Mouse (Mus musculus) hindbrain, embryonic 12.5 days (tissue): ENCODE data around the gene Cln5. TPM values are rescaled to one million over a fixed set of nuclear protein-coding genes. Genes with fewer than 3 reads are reported as not detected.

Experiments used
- ATAC-seq: fragments of 200-750 bp; cut with Nextera tagmentation; 2 replicates; pipeline ENCODE4 v1.8.0; 2017; ENCODE audit warnings: moderate TSS enrichment; ENCODE audit not compliant: low FRiP score
- H3K27ac ChIP-seq: fragments of 300-500 bp; sonication (generic); 2 replicates; pipeline ENCODE4 v1.5.1; 2016; ENCODE audit warnings: mild to moderate bottlenecking
- H3K27me3 ChIP-seq: fragments of 300-500 bp; sonication (generic); 2 replicates; pipeline ENCODE4 v1.6.1; 2016; ENCODE audit warnings: mild to moderate bottlenecking
- H3K36me3 ChIP-seq: fragments of 300-500 bp; sonication (generic); 2 replicates; pipeline ENCODE4 v1.6.1; 2016; ENCODE audit warnings: mild to moderate bottlenecking
- H3K4me1 ChIP-seq: fragments of 300-500 bp; sonication (generic); 2 replicates; pipeline ENCODE4 v1.6.1; 2016
- H3K4me2 ChIP-seq: fragments of 300-500 bp; sonication (generic); replicated peaks from 2 replicates; pipeline ENCODE4 v1.6.1; 2016; ENCODE audit warnings: mild to moderate bottlenecking
- H3K4me3 ChIP-seq: fragments of 300-500 bp; sonication (generic); 2 replicates; pipeline ENCODE4 v1.5.1; 2016; ENCODE audit warnings: mild to moderate bottlenecking
- H3K9ac ChIP-seq: fragments of 300-500 bp; sonication (generic); 2 replicates; pipeline ENCODE4 v1.6.1; 2016; ENCODE audit warnings: mild to moderate bottlenecking, moderate library complexity
- H3K9me3 ChIP-seq: fragments of 300-500 bp; sonication (generic); replicated peaks from 2 replicates; pipeline ENCODE4 v1.6.1; 2016; ENCODE audit warnings: mild to moderate bottlenecking
- WGBS: fragments of 180-500 bp; shearing (Covaris S2); methylation state at CpG from one replicate; pipeline ENCODE4 v1.1.7; 2016; 5-methylcytosine and 5-hydroxymethylcytosine counted together
- polyA plus RNA-seq: library from polyadenylated mRNA; unstranded; fragments of >200 nt; fragmentation: Nextera tagmentation; extraction: Ambion mirVana; gene quantifications from 2 replicates; pipeline ENCODE4 v1.2.1, GENCODE M21; 2016

Gene Cln5
- polyA plus RNA-seq, 1 experiment from 2014 or later, result 23.0 TPM

DNA sequence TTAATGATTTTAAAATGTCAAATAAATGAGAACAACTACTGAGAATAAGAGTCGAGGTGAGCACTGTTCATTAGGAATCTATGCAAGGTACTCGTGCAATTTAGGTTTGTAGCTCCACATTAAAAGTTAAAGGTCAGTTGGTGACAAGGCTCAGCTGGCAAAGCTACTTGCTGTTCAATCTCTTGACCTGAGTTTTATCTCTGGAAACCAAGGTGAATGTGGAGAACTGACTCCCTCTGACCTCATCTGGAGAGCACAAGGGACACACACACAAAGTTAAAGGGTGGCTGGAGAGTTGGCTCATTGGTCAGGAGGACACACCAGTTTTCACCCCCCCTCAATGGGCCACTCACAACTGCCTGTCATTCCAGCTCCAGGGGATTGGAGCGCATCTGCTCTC is 31.2 kb downstream of the Cln5 start:
- Histone ChIP-seq H3K9ac (no peak overlapping the region), H3K4me3 (no peak overlapping the region), H3K9me3 (no peaks in the 10 kb centered on the region), H3K36me3 (0 out of 2 replicates have a peak, but pooled peaks cover 3% of the 10 kb centered on the region), H3K4me2 (no peak overlapping the region), H3K27ac (no peak overlapping the region), H3K27me3 (no peaks in the 10 kb centered on the region), H3K4me1 (peaks cover 15% of the 10 kb centered on the region)
- no peak for ATAC-seq
- 76% methylated on average over 3 of the region's 3 CpGs for whole genome bisulfite sequencing

DNA sequence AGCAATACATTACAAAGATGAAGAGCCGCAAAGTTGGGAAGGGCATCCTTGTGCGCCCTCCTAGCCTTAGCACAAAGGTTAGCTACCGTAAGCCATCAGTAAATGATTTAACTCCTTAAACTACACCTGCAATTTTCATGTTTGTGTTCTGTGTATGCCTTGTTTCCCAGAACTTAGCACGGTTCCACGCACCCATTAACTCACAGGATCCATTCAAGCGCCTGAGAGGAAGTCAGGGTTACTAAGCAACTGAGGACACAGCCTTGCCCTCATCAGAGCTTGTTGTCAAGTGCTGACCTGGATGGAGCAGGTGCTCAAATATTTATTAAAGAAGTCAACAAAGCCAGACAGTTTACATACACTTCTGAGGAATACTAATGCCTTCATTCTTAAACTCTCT is 32.2 kb downstream of the Cln5 start:
- WGBS, result 53% methylated on average over 6 of the region's 6 CpGs
- Histone ChIP-seq H3K27ac (no peak overlapping the region), H3K4me3 (no peak overlapping the region), H3K9ac (no peak overlapping the region), H3K4me2 (no peak overlapping the region), H3K9me3 (no peaks in the 10 kb centered on the region), H3K36me3 (no peaks in the 10 kb centered on the region), H3K27me3 (no peaks in the 10 kb centered on the region), H3K4me1 (peaks cover 6% of the 10 kb centered on the region)
- ATAC-seq, result no peak

DNA sequence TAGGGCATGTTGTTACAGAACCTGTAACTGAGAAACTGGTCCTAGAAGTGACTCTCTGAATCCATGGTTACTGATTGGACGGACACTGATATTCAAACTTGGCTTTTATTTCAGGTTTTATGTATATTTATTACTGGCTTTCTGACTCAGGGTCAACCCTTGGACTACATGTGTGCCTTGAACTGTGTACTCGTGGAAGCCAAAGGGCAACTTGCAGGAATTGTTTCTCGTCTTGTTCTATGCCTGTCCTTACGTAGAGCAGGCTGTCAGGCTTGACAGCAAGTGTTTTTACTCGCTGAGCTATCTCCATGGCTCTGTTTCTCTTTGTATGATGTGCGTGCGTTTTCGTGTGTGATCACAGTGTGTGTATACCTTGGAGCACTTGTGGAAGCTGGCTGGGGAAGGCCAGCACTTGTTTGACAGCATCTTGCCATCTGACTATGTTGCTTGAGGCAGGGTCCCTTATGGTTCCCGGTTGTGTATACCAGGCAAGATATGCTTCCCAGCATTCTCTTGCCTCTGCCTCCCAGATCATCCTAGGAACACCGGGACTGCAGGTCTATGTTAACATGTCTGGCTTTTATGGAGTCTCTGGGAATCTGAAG is 32.8 kb downstream of the Cln5 start:
- WGBS, result 74% methylated on average over 10 of the region's 10 CpGs
- Histone ChIP-seq H3K4me3 (no peak overlapping the region), H3K27me3 (no peaks in the 10 kb centered on the region), H3K4me2 (no peak overlapping the region), H3K27ac (no peak overlapping the region), H3K36me3 (no peaks in the 10 kb centered on the region), H3K9ac (no peak overlapping the region), H3K4me1 (peaks cover 3% of the 10 kb centered on the region), H3K9me3 (no peaks in the 10 kb centered on the region)
- ATAC-seq, result no peak

DNA sequence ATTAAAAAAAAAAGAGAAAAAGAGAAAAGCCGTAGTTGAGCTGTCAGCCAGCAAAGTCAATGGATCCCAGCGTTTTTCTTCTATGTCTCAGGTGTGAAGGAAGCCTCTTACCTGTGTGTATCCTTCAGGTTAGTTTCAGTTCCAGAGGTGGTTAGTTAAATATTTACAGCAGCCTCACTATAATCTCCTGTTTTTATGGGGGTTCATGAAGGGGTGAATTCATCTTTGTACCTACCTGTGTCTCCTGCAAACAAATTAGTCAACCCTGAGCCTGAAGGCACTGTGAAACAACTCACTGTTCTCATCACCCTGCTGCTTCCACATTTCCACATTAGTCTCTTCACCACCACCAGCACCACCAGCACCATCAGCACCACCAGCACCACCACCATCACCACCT is 36.3 kb downstream of the Cln5 start:
- Histone ChIP-seq H3K4me1 (no peaks in the 10 kb centered on the region), H3K9me3 (no peaks in the 10 kb centered on the region), H3K9ac (no peak overlapping the region), H3K36me3 (no peaks in the 10 kb centered on the region), H3K27me3 (no peaks in the 10 kb centered on the region), H3K4me3 (no peak overlapping the region), H3K27ac (no peak overlapping the region), H3K4me2 (no peak overlapping the region)
- 97% methylated on average over 2 of the region's 2 CpGs for WGBS
- ATAC-seq, result no peak

DNA sequence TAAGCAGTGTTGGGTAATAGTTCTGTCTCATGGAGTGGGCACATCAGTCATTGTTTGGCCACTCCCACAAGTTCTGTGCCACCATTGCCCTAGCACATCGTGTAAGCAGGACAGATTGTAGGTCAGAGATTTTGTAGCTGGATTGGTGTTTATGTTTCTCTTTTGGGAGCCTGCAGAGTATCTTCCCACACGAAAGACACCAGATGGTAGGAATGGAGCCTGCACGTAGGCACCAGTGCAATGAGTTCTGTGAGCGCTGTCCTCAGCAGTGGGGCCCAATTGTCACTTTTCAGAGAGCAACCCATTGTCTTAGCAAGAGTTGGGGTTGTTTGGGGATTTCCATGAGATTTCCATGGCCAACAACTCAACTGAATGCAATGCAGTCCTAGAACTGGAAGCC is 40.0 kb downstream of the Cln5 start:
- Histone ChIP-seq H3K4me1 (no peaks in the 10 kb centered on the region), H3K9ac (no peak overlapping the region), H3K9me3 (no peaks in the 10 kb centered on the region), H3K4me3 (no peak overlapping the region), H3K4me2 (no peak overlapping the region), H3K36me3 (peaks cover 17% of the 10 kb centered on the region), H3K27ac (no peak overlapping the region), H3K27me3 (no peaks in the 10 kb centered on the region)
- WGBS, result 88% methylated on average over 4 of the region's 4 CpGs
- ATAC-seq, result no peak

DNA sequence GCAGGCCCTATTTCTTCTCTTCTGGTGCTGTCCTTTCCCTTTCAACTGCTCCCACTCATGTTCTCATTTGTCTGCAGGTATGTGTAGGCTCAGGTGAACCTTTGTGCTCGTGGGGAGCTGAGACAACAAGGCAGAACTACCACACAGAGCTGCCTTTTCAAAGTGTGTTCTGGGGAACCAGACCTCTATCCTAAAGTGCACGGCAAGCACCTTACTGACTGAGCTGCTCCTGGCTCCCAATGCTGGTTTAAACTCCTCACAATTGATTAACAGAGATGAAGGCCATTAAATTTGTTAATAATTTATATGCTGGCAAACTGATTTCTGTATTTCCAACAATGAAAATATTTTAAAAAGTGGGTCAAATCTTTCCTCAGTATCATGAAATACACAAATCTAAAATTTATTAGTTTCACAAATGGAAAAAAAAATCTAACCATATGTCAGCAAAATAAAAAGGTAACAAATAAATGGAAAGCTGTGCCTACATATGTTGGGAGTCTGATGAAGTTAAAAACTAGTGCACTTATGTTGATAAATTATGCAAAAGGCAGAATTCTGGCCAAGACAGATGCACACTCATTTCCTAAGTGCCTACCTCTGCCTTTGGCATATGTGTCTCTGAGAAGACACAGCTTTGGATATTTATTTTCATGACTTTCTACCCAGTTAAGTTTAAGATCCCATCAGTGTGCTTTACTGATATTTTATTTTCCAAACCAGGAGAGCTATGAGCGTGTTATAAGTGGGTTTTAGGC is 42.8 kb downstream of the Cln5 start:
- 96% methylated on average over 3 of the region's 3 CpGs for WGBS
- no peak overlapping the region for H3K27ac ChIP-seq
- H3K4me3 ChIP-seq, result no peak overlapping the region
- H3K4me2 ChIP-seq, result no peak overlapping the region
- no peaks in the 10 kb centered on the region for H3K9me3 ChIP-seq
- H3K9ac ChIP-seq, result no peak overlapping the region
- H3K36me3 ChIP-seq, result peaks cover 44% of the 10 kb centered on the region
- ATAC-seq, result no peak
- no peaks in the 10 kb centered on the region for H3K27me3 ChIP-seq
- H3K4me1 ChIP-seq, result no peaks in the 10 kb centered on the region

DNA sequence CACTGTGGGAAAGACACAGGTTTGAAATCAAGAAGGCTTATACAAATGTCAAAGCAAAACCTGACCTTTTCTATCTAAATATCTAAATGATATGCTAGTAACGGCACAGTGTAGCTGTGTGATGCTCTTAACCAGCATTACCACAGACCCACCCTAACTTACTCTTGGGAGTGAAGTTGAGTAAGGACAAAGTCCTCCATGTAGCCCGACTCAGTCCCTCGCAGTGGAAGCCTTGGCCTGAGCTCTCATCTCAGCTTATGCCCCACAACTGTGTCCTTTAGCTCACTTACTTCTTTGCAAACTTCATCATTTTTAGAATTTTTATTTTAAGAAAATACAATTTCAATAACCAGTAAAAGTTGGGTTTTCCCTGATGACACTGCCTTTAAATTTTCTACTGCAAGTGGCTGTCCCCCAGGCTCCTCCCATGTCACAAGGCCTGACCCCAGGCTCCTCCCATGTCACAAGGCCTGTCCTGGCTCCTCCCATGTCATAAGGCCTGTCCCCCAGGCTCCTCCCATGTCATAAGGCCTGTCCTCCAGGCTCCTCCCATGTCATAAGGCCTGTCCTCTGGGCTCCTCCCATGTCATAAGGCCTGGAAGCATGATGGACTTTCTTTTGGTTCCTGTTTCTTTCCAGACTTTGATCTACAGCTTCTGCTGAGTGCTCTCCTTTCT is 45.1 kb downstream of the Cln5 start:
- H3K36me3 ChIP-seq, result peaks cover 58% of the 10 kb centered on the region
- no peak overlapping the region for H3K4me2 ChIP-seq
- no peaks in the 10 kb centered on the region for H3K9me3 ChIP-seq
- no peak for ATAC-seq
- H3K4me1 ChIP-seq, result no peaks in the 10 kb centered on the region
- no peak overlapping the region for H3K4me3 ChIP-seq
- H3K27ac ChIP-seq, result no peak overlapping the region
- H3K9ac ChIP-seq, result no peak overlapping the region
- WGBS, result 93% methylated on average over 3 of the region's 3 CpGs
- no peaks in the 10 kb centered on the region for H3K27me3 ChIP-seq

DNA sequence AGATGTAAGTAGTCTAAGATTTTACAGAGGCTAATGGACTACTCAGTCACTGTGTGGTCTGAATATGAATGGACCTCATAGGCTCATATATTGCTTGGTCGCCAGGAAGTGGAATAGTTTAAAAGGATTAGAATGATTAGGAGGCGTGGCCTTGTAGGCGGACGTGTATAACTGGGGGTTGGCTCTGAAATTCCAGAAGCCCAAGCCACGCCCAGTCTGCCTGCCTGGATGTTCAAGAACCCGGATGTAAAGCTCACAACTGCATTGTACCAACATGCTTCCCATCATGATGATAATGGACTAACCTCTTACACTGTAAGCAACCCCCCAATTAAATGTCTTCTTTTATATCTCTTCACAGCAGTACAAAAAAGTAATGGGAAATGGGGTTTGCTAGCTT is 55.7 kb downstream of the Cln5 start:
- ATAC-seq, result no peak
- Histone ChIP-seq H3K4me1 (no peaks in the 10 kb centered on the region), H3K4me3 (no peak overlapping the region), H3K36me3 (peaks cover 68% of the 10 kb centered on the region), H3K27ac (no peak overlapping the region), H3K9me3 (no peaks in the 10 kb centered on the region), H3K9ac (no peak overlapping the region), H3K4me2 (no peak overlapping the region), H3K27me3 (no peaks in the 10 kb centered on the region)
- WGBS, result 93% methylated on average over 6 of the region's 6 CpGs

Other genes with a start within 250 kb of the Cln5 start
- gene Kctd12, start 87.6 kb upstream of the Cln5 start, polyA plus RNA-seq, result 19.1 and 22.0 TPM in 2 replicates
- not detected in 2 replicates for gene Acod1, start 23.2 kb upstream of the Cln5 start, polyA plus RNA-seq
- 32.4 and 34.5 TPM in 2 replicates for gene Fbxl3, start 29.4 kb downstream of the Cln5 start, polyA plus RNA-seq